Mouse (Mus musculus) mouse embryonic stem cell (cell line): ENCODE data around the gene BC052040.

Source experiments
- in situ Hi-C, 2 experiments: fragments of 300-500 bp; cut with MboI; formaldehyde crosslinking; loops; 1 replicate in 1 of 2; 3 replicates in 1 of 2; pipeline ENCODE4 v1.14.3; 2019 to 2020; ENCODE audit warnings: low sequenced_read_pairs in 2 of 2, low pct_unique_long_range_greater_than_20kb in 1 of 2, mixed read lengths in 1 of 2; ENCODE audit not compliant: unreplicated experiment in 1 of 2

The BC052040 gene

DNA sequence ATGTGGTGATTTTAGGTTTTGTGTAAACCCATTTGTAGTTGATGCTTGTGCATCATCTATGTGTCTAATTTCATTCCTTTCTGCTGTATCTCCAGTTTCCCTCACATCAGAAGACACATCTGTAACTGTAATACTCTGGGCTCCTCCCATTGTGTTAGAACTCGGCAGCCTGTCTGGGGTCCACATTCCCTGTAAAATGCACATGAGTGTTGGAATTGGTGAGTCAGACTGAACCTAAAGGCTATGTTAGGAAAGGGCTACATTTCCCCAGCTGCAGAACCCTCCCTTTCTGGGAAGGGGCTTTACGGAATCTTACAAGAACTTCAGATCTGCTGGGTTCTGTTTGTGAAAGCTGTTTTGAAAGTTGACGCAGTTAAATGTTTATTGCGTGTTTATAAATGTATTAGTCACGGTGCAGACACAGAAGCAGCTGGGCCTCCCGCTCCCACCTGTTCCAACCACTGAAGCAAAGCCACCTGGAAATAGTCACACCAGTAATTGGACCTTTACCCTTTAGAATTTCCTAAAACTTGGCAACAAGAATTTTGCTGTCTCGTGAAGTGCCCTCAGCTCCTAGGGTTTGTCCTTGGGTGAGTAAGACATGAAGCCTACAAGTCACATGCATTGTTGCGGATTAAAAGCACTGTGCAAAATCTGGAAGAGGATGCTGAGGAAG lies 151.6 kb downstream of the BC052040 start:
- in situ Hi-C loops: no loop called here

- in situ Hi-C loops: no loop called here
These were observed 153.3 kb downstream of the BC052040 start for GRCm38 (mm10) chr2:115734850-115735249.

DNA sequence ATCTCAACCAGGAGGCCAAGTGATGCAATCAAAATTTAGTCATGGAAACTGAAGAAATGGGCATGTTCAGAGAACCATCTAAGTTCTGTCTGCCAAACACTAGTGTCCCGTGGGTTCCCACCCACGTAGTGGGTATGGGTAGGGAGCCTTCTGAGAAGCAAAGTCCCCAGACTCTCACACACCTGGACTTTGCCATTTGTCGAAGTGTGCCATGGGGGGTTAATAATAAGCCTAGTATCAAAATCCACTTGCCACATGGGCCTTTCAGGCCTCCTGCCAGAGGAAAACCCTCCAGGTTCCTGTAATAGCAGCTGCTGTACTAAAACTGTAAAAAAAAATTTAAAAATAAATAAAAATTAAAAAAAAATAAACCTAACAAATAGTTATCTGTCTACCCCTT lies 154.9 kb downstream of the BC052040 start:
- in situ Hi-C loops: no loop called here

DNA sequence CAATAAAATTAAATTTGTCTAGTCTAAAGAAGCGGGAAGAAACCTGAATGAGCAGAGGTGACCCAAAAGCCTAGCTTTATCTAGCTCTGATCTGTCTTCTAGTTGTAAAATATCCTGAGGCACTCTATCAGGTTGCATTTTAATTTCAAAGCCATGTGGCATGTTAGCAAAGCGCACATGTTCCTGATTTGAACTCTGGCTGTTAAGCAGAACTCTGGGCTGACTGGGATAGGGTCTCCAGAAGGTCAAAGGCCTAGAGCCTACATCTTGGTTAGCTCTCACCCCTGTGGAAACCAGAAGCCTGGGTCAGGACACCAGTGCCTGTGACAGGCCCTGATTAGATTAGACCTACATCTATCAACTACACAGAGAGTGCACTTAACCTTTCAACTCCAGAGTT lies 156.4 kb downstream of the BC052040 start:
- in situ Hi-C loops: no loop called here

GRCm38 (mm10) chr2:115742061-115742460 lies 160.5 kb downstream of the BC052040 start:
- in situ Hi-C loops: no loop called here

GRCm38 (mm10) chr2:115747639-115748038 lies 166.1 kb downstream of the BC052040 start:
- in situ Hi-C loops: no loop called here

GRCm38 (mm10) chr2:115751177-115751576 lies 169.7 kb downstream of the BC052040 start:
- in situ Hi-C loops: no loop called here

DNA sequence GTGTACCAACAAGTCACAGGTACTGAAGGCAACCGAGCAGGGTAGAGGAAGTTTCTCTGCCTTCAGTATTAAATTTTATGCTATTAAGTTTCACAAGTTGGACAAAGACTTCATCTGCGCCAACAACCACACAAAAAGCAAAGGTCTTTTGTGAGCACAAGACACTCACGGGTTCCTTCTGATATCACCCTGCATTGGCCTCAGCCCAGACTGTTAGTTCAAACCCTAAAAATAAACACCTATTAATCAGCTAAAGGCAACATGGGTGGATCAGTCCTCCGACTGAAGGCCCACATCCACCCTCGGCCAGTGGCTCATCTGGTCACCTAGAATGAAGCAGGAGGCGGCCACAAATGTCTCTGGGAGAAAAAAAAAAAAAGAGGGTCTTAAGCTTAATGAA lies 176.2 kb downstream of the BC052040 start:
- in situ Hi-C loops: no loop called here

DNA sequence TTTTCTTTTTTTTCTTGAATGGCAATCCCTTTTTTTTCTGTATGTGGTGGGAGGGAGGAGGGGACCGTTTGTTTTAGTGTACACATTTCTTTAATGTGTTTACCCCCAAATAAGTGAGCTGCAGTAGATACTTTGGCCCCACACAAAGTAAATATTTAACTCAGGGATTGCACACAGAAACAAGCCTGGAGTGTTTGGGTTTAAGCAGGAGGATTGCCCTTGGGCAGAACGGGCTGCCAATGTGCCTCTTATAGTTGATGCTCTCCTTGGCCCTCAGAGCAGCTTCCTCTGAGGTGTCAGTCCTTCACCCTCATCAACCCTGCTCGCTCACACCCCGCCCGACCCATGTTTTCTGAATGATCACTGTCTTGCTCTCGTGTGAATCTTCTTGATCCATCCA lies 177.0 kb downstream of the BC052040 start:
- in situ Hi-C loops: no loop called here

DNA sequence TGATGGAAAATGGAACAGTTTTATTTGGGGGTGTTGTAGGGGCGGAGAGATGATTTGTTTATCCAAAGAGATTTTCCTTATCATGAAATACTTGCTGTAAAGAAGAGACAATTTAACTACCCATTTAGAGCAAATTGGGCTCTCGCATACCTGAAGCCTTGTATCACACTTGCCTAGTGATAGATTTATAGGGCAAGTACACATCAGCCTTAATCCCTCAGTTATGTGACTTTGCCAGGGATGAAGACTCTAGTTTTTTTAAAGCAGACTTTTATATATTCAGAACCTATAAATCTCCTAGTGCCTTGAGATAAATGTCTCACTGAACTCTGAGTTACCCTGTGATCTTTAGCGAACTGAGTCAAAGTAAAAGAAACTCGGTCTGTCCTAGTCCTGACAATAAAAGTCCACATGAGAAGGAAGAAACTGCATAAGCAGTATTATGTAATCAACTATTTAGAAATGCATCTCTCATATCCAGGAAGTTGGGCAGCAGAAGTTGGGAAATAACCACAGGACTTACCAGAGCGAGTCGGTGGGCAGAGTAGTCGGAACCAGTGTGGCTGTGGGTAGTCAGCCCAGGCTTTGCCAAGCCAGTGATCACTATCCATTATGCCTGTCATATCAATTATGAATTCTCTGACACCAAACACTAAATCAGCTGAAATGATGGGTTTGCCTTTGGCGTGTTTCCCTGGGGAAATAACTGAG lies 183.2 kb downstream of the BC052040 start:
- in situ Hi-C loops: no loop called here

DNA sequence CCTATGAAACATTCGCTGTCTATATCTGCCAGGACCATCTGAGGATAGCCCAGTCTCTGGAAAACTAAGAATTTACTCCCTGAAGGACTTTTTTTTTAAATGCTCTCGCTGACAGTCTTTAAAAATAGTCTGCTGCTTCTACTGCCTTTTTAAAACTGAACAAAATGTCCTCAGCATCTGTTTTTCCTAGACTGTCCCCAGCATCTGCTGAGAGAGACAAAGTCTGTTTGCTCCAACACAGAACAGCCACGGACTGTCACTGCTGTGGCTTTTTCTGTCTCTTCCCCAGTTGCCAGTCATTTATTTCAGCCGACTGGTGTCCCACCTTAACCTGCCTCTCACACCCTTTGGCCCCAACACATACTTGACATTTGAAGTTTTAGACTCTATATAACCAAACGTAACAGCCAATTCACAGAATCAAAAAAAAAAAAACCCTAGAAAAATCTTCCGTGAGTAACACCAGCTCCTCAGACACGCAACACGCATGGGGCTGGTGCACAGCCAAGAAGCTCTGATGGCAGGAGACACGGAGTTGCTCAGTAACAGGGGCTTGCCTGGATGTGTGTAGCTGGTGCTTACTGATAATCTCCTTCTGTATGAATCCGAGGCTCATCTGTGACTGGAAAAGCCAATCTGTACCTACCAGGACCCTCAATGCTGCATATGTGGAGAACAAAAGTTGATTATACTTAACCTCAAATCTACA lies 188.2 kb downstream of the BC052040 start:
- in situ Hi-C loops: no loop called here

GRCm38 (mm10) chr2:115772709-115773108 lies 191.2 kb downstream of the BC052040 start:
- in situ Hi-C loops: no loop called here

- in situ Hi-C loops: no loop called here
These were observed 192.8 kb downstream of the BC052040 start for GRCm38 (mm10) chr2:115774153-115774908.

GRCm38 (mm10) chr2:115775488-115776217 lies 194.1 kb downstream of the BC052040 start:
- in situ Hi-C loops: no loop called here

- in situ Hi-C loops: no loop called here
These were observed 195.7 kb downstream of the BC052040 start for GRCm38 (mm10) chr2:115776924-115777860.

GRCm38 (mm10) chr2:115780546-115781011 lies 199.1 kb downstream of the BC052040 start:
- in situ Hi-C loops: no loop called here

DNA sequence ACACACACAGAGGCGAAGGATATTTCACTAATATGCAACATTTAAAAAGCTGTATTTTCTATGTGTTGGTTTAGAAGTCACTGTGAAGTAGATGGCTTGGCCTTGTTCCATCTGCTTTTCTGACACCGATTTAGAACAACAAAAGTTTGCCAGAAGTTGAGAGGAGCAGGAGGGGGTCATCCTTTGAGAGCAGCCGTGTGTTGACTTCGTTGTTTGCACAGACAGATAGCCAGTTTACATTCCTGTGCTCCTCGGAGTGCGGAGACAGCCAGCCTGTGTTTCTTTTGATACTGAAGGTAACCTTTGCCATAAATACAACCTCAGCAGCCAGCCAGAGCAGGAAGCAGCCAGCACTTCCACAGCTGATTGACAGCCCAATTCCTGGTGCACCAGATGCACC lies 204.2 kb downstream of the BC052040 start:
- in situ Hi-C loops: no loop called here
